In genomic region chr6:86233512-86234430, GRCm38 (mm10) we compare ENCODE assay signal across 12 mouse cellular contexts. TPM values are rescaled to one million over a fixed set of nuclear protein-coding genes. Genes with fewer than 3 reads are reported as not detected.
DNase-seq lines count a peak whose midpoint lies in the region; ATAC-seq and TF ChIP-seq lines count a peak whose summit lies in the region.
"Had no signal": no experiment of that assay in that cellular context is flagged by ENCODE, and none has a peak within 500 bp of the region (broad histone marks: within the 10 kb centered on the region; RNA-seq: fewer than 3 reads in every experiment).

No protein-coding gene starts in this region.

- no peak for TF ChIP-seq CTCF in kidney, postnatal 0 days (IDR thresholded peaks at IDR 0.05; ENCODE audit: low read depth)

- no peaks in the 10 kb centered on the region for H3K27me3 ChIP-seq in heart, embryonic 16.5 days (ENCODE audit: control insufficient read depth, insufficient read depth, low read length)
- H3K27me3 ChIP-seq in embryonic facial prominence, embryonic 12.5 days: no peaks in the 10 kb centered on the region
- no peaks in the 10 kb centered on the region for H3K27me3 ChIP-seq in kidney, postnatal 0 days (ENCODE audit: insufficient read depth, low read length)
- H3K27me3 ChIP-seq in hindbrain, embryonic 10.5 days (ENCODE audit: insufficient read depth, poor library complexity, severe bottlenecking): no peaks in the 10 kb centered on the region
- H3K27me3 ChIP-seq: limb, embryonic 15.5 days had no signal

- no peaks in the 10 kb centered on the region for H3K9me3 ChIP-seq in heart, embryonic 16.5 days (replicated peaks; ENCODE audit: control insufficient read depth, low read length)
- no peaks in the 10 kb centered on the region for H3K9me3 ChIP-seq in embryonic facial prominence, embryonic 12.5 days
- H3K9me3 ChIP-seq in kidney, postnatal 0 days (replicated peaks; ENCODE audit: low read length): no peaks in the 10 kb centered on the region
- H3K9me3 ChIP-seq in hindbrain, embryonic 10.5 days: no peaks in the 10 kb centered on the region
- H3K9me3 ChIP-seq: limb, embryonic 15.5 days had no signal

- H3K27ac ChIP-seq in heart, embryonic 16.5 days (ENCODE audit: low read length): no peak overlapping the region
- H3K27ac ChIP-seq in embryonic facial prominence, embryonic 12.5 days: peak overlapping the region; percentile 36; the same call in 1 of the 2 replicates
- peak overlapping the region; percentile 54 for H3K27ac ChIP-seq in kidney, postnatal 0 days
- no peak overlapping the region for H3K27ac ChIP-seq in hindbrain, embryonic 10.5 days
- H3K27ac ChIP-seq: limb, embryonic 15.5 days had no signal

- 37% methylated on average over 13 of the region's 13 CpGs for WGBS in heart, embryonic 16.5 days
- WGBS in embryonic facial prominence, embryonic 12.5 days: 42% methylated on average over 13 of the region's 13 CpGs
- 28% methylated on average over 13 of the region's 13 CpGs for WGBS in kidney, postnatal 0 days
- WGBS in hindbrain, embryonic 10.5 days: 43% methylated on average over 13 of the region's 13 CpGs

- DNase-seq in heart, adult 9 months (ENCODE audit: low spot score in 2 of 2): no peak
- DNase-seq in kidney, postnatal 0 days (ENCODE audit: low spot score): peak; percentile 69
- DNase-seq in lung, postnatal 10 days: peak; percentile 38
- DNase-seq in thymus, adult 18-20 months: no peak
- DNase-seq in cerebellum, adult 18-20 months: no peak
- no peak for DNase-seq in hindbrain, embryonic 10.5 days (ENCODE audit: low spot score)
- DNase-seq: cerebellum, adult 8-10 months; right cerebral cortex, postnatal 14 days; thymus, postnatal 14 days had no signal

- no peak overlapping the region for H3K9ac ChIP-seq in heart, embryonic 16.5 days (ENCODE audit: low read length)
- H3K9ac ChIP-seq in embryonic facial prominence, embryonic 12.5 days: no peak overlapping the region
- no peak overlapping the region for H3K9ac ChIP-seq in kidney, postnatal 0 days (ENCODE audit: low read depth, low read length)
- H3K9ac ChIP-seq: limb, embryonic 15.5 days had no signal

- H3K36me3 ChIP-seq in heart, embryonic 16.5 days (ENCODE audit: control insufficient read depth, insufficient read depth): no peaks in the 10 kb centered on the region
- H3K36me3 ChIP-seq in embryonic facial prominence, embryonic 12.5 days: no peaks in the 10 kb centered on the region
- no peaks in the 10 kb centered on the region for H3K36me3 ChIP-seq in kidney, postnatal 0 days (ENCODE audit: insufficient read depth, low read length)
- H3K36me3 ChIP-seq in hindbrain, embryonic 10.5 days: no peaks in the 10 kb centered on the region
- H3K36me3 ChIP-seq: limb, embryonic 15.5 days had no signal

- H3K4me2 ChIP-seq in heart, embryonic 16.5 days (ENCODE audit: low read depth, low read length): no peak overlapping the region
- no peak overlapping the region for H3K4me2 ChIP-seq in embryonic facial prominence, embryonic 12.5 days (replicated peaks)
- H3K4me2 ChIP-seq in kidney, postnatal 0 days (ENCODE audit: low read length): no peak overlapping the region
- H3K4me2 ChIP-seq: limb, embryonic 15.5 days had no signal

- peak; percentile 45; the same call in 1 of the 2 replicates for ATAC-seq in heart, embryonic 16.5 days (replicated peaks; ENCODE audit: extremely low read depth, insufficient read depth, low FRiP score)
- ATAC-seq in embryonic facial prominence, embryonic 12.5 days (ENCODE audit: insufficient number of reproducible peaks, insufficient read depth, low FRiP score, low TSS enrichment): no peak
- peak; percentile 62 for ATAC-seq in kidney, postnatal 0 days (replicated peaks; ENCODE audit: low FRiP score, low read depth)

- H3K4me1 ChIP-seq in heart, embryonic 16.5 days (ENCODE audit: control insufficient read depth, insufficient read depth, low read length): peaks cover 3% of the 10 kb centered on the region
- 0 out of 2 replicates have a peak, but pooled peaks cover 4% of the 10 kb centered on the region for H3K4me1 ChIP-seq in embryonic facial prominence, embryonic 12.5 days
- peaks cover 4% of the 10 kb centered on the region; the same call in 1 of the 2 replicates for H3K4me1 ChIP-seq in kidney, postnatal 0 days (replicated peaks; ENCODE audit: insufficient read depth, low read length)
- 0 out of 2 replicates have a peak, but pooled peaks cover 15% of the 10 kb centered on the region for H3K4me1 ChIP-seq in hindbrain, embryonic 10.5 days (replicated peaks)
- H3K4me1 ChIP-seq: limb, embryonic 15.5 days had no signal

- H3K4me3 ChIP-seq in heart, embryonic 16.5 days (ENCODE audit: low read length): no peak overlapping the region
- no peak overlapping the region for H3K4me3 ChIP-seq in embryonic facial prominence, embryonic 12.5 days
- no peak overlapping the region for H3K4me3 ChIP-seq in kidney, postnatal 0 days (replicated peaks; ENCODE audit: low read depth, low read length)
- H3K4me3 ChIP-seq in hindbrain, embryonic 10.5 days: no peak overlapping the region
- H3K4me3 ChIP-seq: limb, embryonic 15.5 days had no signal

RNA-seq across cellular contexts. Expression of gene Tgfa, which starts 38.7 kb away (rescaled TPM):
- 2.5 and 2.7 TPM in 2 replicates for polyA plus RNA-seq in heart, embryonic 16.5 days (2015; fragmentation: Nextera tagmentation; extraction: Ambion mirVana)
- polyA plus RNA-seq in embryonic facial prominence, embryonic 12.5 days (2016; fragmentation: Nextera tagmentation; extraction: Ambion mirVana): 3.1 and 3.6 TPM in 2 replicates
- polyA plus RNA-seq in kidney, postnatal 0 days (2015; fragmentation: Nextera tagmentation; extraction: Ambion mirVana): 5.7 and 6.1 TPM in 2 replicates
- 1.7 and 3.1 TPM in 2 replicates for polyA plus RNA-seq in hindbrain, embryonic 10.5 days (2016; fragmentation: Nextera tagmentation; extraction: Ambion mirVana)

Comparison
In these comparisons a context has a peak if more than half of its experiments do, and no peak if none do; other contexts are left out.
1. H3K27ac ChIP-seq: peak in embryonic facial prominence, embryonic 12.5 days (single experiment) and kidney, postnatal 0 days (single experiment); none in heart, embryonic 16.5 days (single experiment) and hindbrain, embryonic 10.5 days (single experiment).
2. DNase-seq: peak in kidney, postnatal 0 days (single experiment) and lung, postnatal 10 days (single experiment); none in heart, adult 9 months (0 of 2), thymus, adult 18-20 months (0 of 2), cerebellum, adult 18-20 months (0 of 2) and hindbrain, embryonic 10.5 days (single experiment).